Mouse (Mus musculus): ENCODE data around the gene Thoc3.

Thoc3 gene

DNA sequence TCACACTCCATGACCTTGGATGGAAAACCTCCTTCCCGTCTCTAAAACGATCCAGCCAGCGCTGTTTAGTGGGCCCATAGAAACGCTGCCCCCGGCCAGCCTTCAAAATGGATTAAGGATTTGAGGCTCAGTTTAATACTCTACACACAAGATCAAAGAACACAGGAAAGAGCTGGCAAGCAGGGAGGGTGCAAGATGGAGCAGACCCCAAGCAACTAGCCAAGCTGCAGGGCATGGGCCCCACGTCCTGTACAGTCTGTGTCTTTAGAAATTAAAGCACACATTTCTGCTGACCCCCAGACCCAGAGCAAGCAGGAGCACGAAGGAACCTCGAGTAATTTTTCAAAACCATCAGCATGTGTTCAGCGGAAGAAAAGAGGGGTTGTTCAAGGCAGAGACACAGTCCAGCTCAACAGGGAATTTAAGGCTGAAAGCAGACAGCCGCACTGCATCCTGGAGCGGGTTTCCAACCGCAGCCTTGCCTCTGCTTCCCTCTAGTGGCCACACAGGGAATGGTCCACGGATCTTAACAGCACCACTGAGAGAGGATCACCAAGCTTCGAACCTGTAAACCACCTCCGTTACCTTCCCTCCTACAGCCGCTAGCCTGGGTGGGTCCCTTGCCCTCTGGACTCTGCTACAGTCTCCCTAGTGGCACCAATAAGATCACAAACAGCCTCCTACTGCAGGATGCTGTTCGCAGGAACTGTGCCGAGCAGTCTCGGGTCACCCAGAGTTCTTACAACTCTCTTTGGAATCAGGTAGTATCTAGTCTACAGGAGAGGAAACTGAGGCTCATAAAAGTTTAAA, 21.8 kb downstream of the Thoc3 start:
- peak; percentile 20 to 50 for DNase-seq (ENCODE audit: low read depth in 1 of 2, low spot score in 2 of 2)

DNA sequence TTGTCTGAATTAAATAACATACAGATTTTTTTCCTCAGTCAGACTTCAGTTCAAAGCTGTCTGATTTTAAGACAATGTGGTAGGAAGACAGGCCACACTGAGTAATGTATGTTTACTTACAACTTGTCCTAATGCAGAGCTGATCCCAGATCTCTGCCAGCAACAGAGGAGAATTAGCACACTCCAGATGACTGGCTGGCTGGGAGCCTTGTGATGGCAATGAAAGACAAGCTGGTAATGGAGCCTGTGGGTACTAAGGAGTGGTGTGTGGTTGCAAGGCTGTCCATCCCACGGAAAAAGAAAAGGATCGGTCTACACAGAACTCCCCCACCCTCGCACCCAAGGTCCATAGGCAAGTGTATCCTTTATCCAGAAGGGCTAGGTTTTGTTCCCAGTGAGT, 25.0 kb downstream of the Thoc3 start:
- no peak for DNase-seq (ENCODE audit: low read depth in 1 of 2, low spot score in 2 of 2)

DNA sequence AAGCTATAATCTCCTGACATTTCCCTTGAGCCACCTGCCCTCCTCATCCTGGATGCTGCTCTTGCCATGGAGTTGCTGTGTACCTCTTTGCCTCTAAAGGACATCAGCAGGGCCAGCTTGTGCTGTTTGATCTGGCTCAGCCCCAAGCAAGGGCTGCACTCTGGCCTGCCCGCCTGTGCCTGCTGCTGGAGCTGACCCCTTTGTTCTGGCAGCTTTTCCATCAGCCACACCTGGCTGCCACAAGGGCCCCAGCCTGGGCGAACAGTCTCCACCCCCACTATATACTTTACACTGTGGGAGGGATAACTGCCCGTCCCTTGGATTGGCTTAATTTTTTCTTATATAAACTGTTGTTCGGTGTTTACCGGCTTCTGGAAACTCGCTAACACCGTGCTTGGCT, 28.7 kb downstream of the Thoc3 start:
- no peak for DNase-seq (ENCODE audit: low read depth in 1 of 2, low spot score in 2 of 2)

DNA sequence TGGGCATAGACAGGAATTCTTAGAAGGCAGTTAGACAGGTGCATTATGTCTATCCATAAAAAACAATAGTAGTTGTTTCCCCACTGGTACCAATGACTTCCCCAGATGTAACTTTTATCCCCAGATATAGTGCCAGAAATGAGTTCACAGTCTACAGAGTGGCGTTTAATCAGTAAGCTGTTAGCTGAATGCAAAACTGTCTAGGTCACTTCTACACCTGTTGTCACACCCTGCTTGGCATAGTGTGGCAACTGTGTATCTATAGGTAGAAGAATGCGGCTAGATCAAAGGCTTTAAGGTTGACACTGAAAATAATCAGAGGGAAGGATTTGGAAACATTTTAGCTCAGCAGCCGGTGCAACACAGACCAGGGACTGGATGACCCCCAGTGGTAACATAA, 29.8 kb downstream of the Thoc3 start:
- DNase-seq (ENCODE audit: low read depth in 1 of 2, low spot score in 2 of 2), result no peak

DNA sequence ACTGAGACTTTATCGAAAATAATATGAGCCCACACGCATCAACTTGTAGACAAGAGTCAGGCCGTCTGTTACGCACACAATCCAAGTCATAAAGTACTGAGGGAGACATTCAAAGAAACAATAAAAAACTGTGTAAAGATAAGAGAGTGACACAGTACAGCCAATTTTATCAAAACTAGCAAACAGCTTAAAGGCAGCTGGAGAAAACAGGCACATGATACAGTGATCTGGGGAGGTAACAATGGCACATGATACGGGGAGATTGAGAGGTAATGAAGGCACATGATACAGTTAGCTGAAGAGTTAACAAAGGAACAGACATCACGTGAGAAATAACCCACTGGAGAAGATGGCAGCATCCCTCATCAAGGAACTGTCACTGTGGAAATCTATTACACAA, 31.6 kb downstream of the Thoc3 start:
- DNase-seq (ENCODE audit: low read depth in 1 of 2, low spot score in 2 of 2), result no peak

DNA sequence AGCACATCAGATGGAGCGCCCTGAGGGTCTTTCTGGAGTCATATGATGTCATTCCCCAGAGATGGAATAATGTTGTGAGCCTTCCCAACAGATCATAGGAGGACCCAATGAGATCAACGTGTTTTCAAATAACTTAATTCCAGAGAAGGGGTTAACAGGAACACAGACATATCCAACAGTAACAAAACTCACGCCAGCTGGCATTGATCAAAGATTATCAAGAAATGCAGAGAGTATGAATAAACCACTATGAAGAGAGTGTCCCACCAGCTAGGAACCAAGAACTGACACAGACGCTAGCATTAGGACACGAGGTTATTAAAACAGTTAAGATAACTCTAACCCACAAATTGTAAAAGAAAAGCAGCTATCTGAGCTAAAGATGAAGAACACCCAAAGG, 32.0 kb downstream of the Thoc3 start:
- DNase-seq (ENCODE audit: low read depth in 1 of 2, low spot score in 2 of 2), result no peak

DNA sequence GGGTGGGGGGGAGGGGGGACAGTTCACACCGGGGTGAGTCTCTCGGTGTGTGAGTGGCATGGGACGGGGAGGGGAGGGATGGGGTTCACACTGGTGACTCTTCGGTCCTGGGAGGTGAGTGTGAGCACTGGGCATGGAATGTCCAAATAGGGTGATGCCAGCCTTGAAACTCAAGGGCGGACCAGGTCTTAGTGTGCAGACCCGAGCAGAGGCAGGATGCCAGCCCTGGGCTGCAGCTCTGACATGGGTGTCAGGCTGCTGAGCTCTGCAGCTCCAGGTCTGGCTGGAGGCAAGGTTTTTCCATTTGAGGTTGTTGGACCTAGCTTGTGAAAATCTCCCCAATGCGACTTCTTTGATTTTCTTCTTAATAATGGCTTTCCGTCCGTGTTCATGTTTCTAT, 37.5 kb downstream of the Thoc3 start:
- DNase-seq (ENCODE audit: low read depth in 1 of 2, low spot score in 2 of 2), result no peak

DNA sequence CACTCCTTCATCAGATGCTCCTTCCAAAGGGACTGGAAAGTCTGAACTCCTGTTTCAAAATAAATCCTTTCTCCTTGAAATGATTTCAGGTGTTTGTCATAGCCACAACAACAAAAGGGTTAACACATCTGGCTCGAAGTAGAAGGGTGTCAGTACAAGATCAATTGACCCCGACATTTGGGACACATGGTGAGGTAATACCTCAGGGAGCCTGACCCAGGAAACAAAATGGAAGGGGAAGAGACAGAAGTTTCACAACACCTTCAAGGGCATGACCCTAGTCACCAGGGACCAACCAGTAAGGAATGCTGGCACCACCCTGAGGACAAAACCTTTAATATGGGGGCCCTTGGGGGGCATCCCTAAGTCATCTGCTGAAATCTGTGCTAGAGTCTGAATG, 38.6 kb downstream of the Thoc3 start:
- DNase-seq (ENCODE audit: low read depth in 1 of 2, low spot score in 2 of 2), result no peak

DNA sequence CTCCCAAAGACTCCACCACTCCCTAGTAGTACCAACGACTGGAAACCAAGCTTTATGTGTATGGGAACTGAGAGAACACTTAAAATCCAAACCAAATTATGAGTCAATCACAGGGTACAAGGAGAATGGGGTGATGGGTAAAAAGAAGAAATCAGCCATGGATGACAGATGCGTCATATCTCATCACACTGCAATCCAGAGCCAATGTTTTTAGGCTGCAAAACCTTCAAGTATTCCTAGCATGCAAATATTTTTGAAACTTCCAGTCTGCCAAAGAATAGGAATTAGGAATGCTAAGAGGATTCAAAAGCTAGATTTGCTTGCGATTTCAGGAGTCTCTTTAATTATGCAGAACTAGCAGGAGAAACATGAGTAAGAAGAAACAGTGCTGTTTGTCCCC, 39.9 kb downstream of the Thoc3 start:
- DNase-seq (ENCODE audit: low read depth in 1 of 2, low spot score in 2 of 2), result no peak

DNA sequence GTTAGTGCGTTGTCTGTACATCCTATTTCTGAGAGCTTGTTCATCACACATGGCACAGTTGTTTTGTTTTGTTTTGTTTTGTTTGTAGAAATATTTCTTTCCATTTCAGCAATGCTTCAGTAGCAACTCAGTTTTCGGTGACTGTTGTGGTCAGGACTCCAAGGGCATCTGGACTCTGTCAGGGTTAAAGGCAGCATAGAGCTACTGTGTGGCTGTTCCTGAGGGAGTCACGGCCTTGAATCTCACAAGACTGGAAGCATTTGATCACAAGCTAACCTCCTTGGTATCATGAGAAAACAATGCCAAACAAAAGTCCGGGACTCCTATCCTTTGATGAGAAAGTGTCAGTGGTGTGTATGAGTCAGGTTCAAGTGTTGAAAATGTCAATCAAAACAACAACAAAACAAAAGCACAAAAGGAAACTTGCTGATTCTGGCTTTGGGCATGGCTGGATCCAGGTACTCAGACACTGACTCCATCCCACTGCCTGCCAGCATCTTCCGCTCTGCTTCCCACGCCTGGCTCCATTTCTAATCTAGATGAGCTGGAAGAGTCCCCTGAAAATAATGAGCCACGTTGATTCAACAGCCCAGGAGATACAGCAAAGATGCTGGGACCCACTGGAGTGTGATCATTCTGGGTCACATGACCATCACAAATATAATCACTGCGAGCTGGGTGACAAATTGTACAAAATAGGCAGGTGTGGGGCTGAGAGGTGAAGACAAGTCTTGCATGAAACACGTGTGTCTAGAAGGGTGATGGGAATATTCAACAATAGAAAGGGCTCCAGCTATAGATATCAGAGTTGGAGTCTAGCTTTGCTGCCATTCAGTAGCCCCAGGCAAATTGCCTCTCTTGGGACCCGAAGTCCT, 41.6 kb downstream of the Thoc3 start:
- DNase-seq (ENCODE audit: low read depth in 1 of 2, low spot score in 2 of 2), result no peak

DNA sequence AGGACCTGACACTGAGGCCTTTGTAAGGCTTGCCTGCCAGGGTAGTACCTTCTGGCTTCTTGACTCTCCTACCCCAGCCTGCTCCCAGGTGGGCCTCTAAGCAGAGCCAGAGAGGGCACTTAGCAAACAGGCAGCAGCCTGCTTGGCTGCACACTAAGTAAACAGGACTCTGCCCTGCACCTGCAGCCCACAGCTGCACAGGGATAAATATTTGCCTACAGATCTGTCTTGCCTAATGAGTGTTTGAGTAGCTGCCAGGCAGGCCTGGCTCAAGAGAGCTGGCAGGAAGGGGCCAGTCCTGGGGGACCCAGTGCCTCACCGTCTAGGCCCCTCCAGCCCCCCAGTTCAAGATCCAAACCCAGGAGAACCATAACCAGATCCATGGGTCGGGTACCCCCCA, 43.4 kb downstream of the Thoc3 start:
- DNase-seq (ENCODE audit: low read depth in 1 of 2, low spot score in 2 of 2), result no peak

DNA sequence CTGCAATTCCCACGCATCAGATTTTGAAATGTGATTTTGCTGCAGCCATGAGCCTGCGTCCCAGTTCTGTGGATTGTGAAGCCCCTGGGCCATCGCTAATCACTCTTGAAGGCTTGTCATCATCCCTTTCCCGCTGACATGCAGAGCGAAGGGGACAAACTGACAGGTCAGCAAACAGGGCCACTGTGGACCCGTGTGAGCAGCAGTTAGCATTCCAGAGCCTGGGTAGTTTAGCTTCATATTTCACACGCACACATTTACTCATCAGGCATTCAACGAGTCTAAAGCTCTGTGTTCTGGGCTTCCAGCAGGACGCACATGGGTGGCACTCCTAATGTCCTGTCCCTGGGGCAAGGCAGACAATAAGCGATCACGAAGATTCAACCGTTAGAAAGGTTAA, 48.4 kb downstream of the Thoc3 start:
- DNase-seq (ENCODE audit: low read depth in 1 of 2, low spot score in 2 of 2), result no peak

DNA sequence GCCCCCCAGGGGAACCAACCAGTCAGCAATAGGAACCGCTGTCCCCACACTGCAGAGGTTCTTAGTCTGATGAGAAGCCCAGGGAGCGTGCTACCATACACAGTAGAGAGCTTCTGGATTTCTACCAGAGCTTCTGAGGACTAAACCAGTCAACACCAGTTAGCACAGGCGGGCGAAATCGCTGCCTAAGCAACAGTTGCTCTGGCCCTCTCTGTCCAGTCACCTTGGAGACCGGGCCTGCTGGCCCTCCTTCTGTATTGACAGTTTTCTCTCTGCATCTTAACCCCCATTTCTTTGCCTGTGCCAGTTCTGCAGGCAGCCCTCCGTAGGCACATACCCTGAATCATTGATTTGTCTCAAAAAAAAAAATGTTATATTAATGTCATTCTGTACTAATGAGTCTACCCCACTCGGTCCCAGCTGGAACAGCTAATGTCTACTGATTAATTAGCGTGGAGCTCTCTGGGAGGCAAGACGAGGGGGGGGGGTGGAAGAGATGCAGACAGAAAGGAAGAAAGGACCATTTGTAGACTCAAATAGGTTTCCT, 49.8 kb downstream of the Thoc3 start:
- DNase-seq (ENCODE audit: low read depth in 1 of 2, low spot score in 2 of 2), result no peak

DNA sequence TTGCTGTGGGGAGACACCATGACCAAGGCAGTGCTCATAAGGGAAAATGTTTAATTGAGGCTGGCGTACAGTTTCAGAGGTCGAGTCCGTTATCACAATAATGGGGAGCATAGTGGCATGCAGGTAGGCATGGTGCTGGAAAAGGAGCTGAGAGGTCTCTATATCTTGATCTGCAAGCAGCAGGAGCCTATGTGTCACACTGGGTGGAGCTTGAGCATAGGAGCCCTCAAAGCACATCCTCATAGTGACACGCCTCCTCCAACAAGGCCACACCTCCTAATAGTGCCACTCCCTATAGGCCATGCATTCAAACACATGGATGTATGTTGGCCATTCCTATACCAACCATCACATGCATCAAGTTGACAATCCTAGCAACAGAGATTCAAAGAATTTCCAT, 53.6 kb downstream of the Thoc3 start:
- DNase-seq (ENCODE audit: low read depth in 1 of 2, low spot score in 2 of 2), result no peak

DNA sequence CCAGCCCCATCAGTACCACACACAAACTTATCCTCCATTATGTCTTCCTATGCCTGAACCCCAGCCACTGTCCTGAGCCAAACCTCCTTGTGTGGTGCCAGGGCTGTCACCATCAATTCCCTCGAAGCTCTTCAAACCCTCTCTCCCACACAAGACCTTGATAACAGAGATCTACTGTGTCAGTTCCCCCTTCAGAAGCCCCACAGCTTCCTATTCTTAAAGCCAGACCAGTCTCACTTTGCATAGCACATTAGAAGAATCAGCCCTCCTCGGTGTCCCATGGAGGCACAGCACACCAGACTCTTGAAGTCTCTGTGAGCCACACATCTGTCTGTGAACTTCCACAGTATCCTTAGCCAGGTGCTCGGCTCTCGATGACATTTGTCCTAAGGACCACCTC, 55.9 kb downstream of the Thoc3 start:
- DNase-seq (ENCODE audit: low read depth in 1 of 2, low spot score in 2 of 2), result no peak

DNA sequence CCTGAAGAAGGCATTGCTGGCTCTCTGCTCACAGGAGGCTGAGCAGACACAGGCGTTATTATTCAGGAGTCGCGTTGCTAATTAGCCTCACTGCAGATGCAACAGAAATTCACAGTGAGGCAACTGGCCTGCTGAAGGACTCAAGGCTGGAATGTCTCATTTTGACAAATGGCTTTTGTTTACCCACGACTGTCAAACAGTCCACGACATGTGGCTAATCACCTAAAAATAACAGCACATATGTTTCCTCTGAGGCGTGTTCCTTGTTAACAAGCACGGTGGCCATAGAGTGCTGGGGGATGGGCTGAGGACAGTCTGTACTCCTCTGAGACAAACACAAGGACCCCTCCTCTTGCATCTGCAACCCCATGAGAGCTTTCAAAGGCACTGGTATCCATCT, 56.4 kb downstream of the Thoc3 start:
- no peak for DNase-seq (ENCODE audit: low read depth in 1 of 2, low spot score in 2 of 2)

DNA sequence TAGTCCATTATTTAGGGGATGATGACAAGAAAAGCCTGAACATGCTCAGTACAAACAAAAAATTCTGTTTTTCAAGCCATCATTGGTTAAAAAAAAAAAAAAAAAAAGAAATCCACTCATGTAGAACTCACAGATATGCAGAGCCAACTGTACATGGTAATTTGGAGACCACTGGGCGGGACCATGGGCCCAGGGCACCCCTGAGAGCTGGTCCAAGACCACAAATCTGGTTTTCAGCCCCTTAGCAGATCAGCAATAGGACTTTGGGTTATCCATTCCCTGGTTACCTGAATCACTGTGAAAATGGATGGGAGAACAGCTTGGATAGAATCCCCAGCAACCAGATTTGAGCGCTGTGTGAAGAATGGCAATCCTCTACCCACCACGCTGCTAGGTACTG, 57.0 kb downstream of the Thoc3 start:
- DNase-seq (ENCODE audit: low read depth in 1 of 2, low spot score in 2 of 2), result no peak

Data from monocyte, adult 2 months (primary cell).